Mouse (Mus musculus) thymus, adult 2 months (tissue): ENCODE measurements at regions not wholly inside any gene's neighbourhood (a gene's known extent, or its start where the extent isn't known, plus 50 kb on each side); places are given as distances from the start of the nearest gene placed in this dataset.

Experiments
- CTCF ChIP-seq: fragments of 200-500 bp; IDR thresholded peaks from 2 replicates; pipeline ENCODE4 v1.5.1; 2012; ENCODE audit warnings: mild to moderate bottlenecking, control low read depth, low read length, moderate library complexity, borderline replicate concordance; ENCODE audit not compliant: control insufficient read depth, poor library complexity, insufficient read depth; ENCODE audit errors: extremely low read depth
- POLR2A ChIP-seq: fragments of 200-500 bp; IDR thresholded peaks from 2 replicates; pipeline ENCODE4 v1.6.1; 2012; ENCODE audit warnings: mild to moderate bottlenecking, low read length, control low read depth, moderate library complexity; ENCODE audit not compliant: control insufficient read depth, poor library complexity, insufficient read depth; ENCODE audit errors: extremely low read depth

DNA sequence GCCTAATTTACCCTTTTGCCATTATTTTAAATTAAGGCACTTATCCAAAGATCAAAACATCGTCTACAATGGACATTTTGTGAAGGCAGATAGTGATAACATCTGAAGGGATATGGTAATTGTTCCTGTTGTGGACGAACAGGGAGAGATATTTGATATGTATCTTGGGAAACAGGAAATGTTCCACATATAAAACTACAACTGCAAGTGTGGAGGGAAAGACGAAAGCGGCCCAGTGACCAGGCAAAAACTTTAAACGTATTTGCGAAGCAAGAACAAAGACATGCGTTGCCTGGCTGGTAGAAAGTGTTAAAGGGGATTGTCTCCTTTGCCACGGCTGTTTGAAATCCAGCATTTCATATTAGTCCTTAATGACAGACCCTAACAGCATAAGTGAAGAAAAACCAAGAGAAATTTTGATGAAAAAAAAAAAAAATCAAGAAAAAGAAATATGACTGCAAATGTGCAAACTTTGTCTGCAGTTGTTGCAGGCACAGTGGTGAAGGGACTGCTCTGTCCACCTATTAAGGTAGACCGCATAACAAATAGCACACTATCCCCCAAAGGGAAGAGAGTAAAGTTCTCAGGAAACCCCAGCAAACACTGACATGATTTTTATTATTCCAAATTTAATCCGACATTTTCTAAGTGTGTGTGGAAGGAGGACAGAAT lies 431.2 kb upstream of the Ccnh start:
- TF ChIP-seq CTCF (no peak), POLR2A (no peak)
